Mouse (Mus musculus) kidney, postnatal 10 days (tissue): ENCODE measurements around the gene Gtf2a1.
"Not testable (repeated sequence)": the region's sequence is repeated elsewhere in the genome, so short reads cannot be mapped to it uniquely, and the experiment has no call there.

ENCODE experiments used
- DNase-seq: peaks from one replicate; pipeline ENCODE4 v3.0.0; 2021; ENCODE audit warnings: mixed read lengths

The Gtf2a1 gene

GRCm38 (mm10) chr12:91581204-91582070, 8.8 kb downstream of the Gtf2a1 start:
- DNase-seq = no peak

- no peak for DNase-seq
These were observed 10.6 kb downstream of the Gtf2a1 start for GRCm38 (mm10) chr12:91579665-91580064.

- DNase-seq = no peak
These were observed 18.6 kb downstream of the Gtf2a1 start for GRCm38 (mm10) chr12:91571708-91572107.

GRCm38 (mm10) chr12:91569255-91569654, 21.0 kb downstream of the Gtf2a1 start:
- DNase-seq = no peak

- DNase-seq = no peak
These were observed 23.1 kb downstream of the Gtf2a1 start for GRCm38 (mm10) chr12:91567145-91567544.

- DNase-seq = not testable (repeated sequence)
These were observed 32.1 kb downstream of the Gtf2a1 start for GRCm38 (mm10) chr12:91558152-91558551.

GRCm38 (mm10) chr12:91557358-91558005, 32.8 kb downstream of the Gtf2a1 start:
- not testable (repeated sequence) for DNase-seq

GRCm38 (mm10) chr12:91551773-91552526, 38.3 kb downstream of the Gtf2a1 start:
- DNase-seq = peak; percentile 75

GRCm38 (mm10) chr12:91549471-91549870, 40.8 kb downstream of the Gtf2a1 start:
- DNase-seq = peak; percentile 45

GRCm38 (mm10) chr12:91540202-91540601, 50.1 kb downstream of the Gtf2a1 start:
- no peak for DNase-seq

GRCm38 (mm10) chr12:91534514-91534913, 55.8 kb downstream of the Gtf2a1 start:
- no peak for DNase-seq

GRCm38 (mm10) chr12:91523626-91524025, 66.7 kb downstream of the Gtf2a1 start:
- DNase-seq = no peak

GRCm38 (mm10) chr12:91517808-91518207, 72.5 kb downstream of the Gtf2a1 start:
- DNase-seq = no peak

GRCm38 (mm10) chr12:91513980-91514379, 76.3 kb downstream of the Gtf2a1 start:
- DNase-seq = no peak

- DNase-seq = no peak
These were observed 78.5 kb downstream of the Gtf2a1 start for GRCm38 (mm10) chr12:91511766-91512165.
